Mouse (Mus musculus) CH12.LX (cell line): Measurements from ENCODE around the gene Smap1.

Source experiments
- E2F4 ChIP-seq: IDR thresholded peaks from 2 replicates; pipeline ENCODE4 v1.6.1; 2011; ENCODE audit warnings: low read depth, low read length, improper control_type of control experiment; ENCODE audit not compliant: insufficient replicate concordance
- KAT2A ChIP-seq: IDR thresholded peaks from 2 replicates; pipeline ENCODE4 v1.6.1; 2012; ENCODE audit warnings: low read length, improper control_type of control experiment, inconsistent platforms; ENCODE audit not compliant: insufficient replicate concordance
- RAD21 ChIP-seq: IDR thresholded peaks from 2 replicates; pipeline ENCODE4 v1.6.1; 2011; ENCODE audit warnings: low read depth, mild to moderate bottlenecking, low read length, improper control_type of control experiment, moderate library complexity
- USF1 ChIP-seq: IDR thresholded peaks from 2 replicates; pipeline ENCODE4 v1.6.1; 2014; ENCODE audit warnings: low read depth, mild to moderate bottlenecking, inconsistent platforms, low read length, improper control_type of control experiment

DNA sequence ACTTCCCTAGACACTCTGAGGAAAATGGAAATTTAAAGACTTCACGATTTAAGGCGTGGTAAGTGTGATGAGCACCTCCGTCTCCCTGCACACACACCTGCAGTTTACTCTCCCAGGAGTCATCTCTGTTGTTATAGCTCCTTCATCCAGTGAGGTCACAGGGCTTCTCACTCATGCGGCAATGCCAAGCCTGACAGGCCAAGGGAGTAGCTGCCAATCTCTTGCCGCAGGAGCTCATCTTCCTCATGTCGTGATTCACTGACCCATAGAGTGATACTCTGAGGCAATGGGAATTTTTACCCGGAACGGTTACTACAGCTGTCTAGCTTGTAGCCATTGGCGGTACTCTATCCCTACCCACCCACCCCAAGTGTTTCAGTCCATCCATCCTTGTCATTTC is 123.8 kb downstream of the Smap1 start:
- TF ChIP-seq KAT2A = no peak
- TF ChIP-seq RAD21 = no peak
- TF ChIP-seq USF1 = no peak
- TF ChIP-seq E2F4 = no peak
